ENCODE assay signal across 14 mouse cellular contexts in the genomic region with DNA sequence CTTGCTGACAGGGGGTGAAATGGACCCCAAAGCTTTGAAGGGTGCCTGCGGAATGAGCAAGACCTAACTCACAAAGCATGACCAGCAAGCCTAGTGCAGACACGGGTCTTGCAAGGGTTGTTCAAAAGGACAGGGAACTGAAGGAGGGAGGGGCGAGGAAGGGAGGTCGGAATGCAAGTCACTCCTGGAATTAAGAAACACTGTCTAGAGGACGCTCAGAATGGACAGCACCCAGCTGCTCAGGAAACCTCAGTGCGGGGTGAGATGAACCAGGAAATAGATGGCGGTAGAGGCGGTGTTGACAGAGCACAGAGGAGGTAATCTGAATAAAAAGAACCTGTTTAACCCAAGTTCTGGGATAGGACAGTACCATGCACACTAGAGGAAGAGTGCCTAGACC.
DNase-seq lines count a peak whose midpoint lies in the region; ATAC-seq lines count a peak whose summit lies in the region.
"Had no signal": no experiment of that assay in that cellular context is flagged by ENCODE, and none has a peak within 500 bp of the region (broad histone marks: within the 10 kb centered on the region; RNA-seq: fewer than 3 reads in every experiment).

No protein-coding gene starts in this region.

- 34% methylated on average over 8 of the region's 8 CpGs for WGBS in lung, embryonic 15.5 days
- WGBS in midbrain, embryonic 10.5 days = 74% methylated on average over 8 of the region's 8 CpGs

- peak overlapping the region; percentile 50 for H3K4me3 ChIP-seq in megakaryocyte, embryonic 14.5 days (replicated peaks)
- H3K4me3 ChIP-seq in lung, embryonic 15.5 days = no peak overlapping the region
- H3K4me3 ChIP-seq in midbrain, embryonic 10.5 days = no peak overlapping the region

- intact Hi-C loops in left cerebral cortex, postnatal 10 days (cut with DNase I) = loop anchor here (5.0 to 10.0 kb wide), 2 partner anchors 1329 to 1587 kb away; no protein-coding TSS in a partner anchor

- no peak overlapping the region for H3K4me2 ChIP-seq in lung, embryonic 15.5 days

- H3K9ac ChIP-seq in lung, embryonic 15.5 days = no peak overlapping the region

- no peaks in the 10 kb centered on the region for H3K27me3 ChIP-seq in megakaryocyte, embryonic 14.5 days (replicated peaks)
- no peaks in the 10 kb centered on the region for H3K27me3 ChIP-seq in lung, embryonic 15.5 days
- peaks cover 11% of the 10 kb centered on the region for H3K27me3 ChIP-seq in midbrain, embryonic 10.5 days (ENCODE audit: low read depth, poor library complexity, severe bottlenecking)
- H3K27me3 ChIP-seq: CH12.LX had no signal

- DNase-seq in embryo, embryonic 10 days (ENCODE audit: low spot score) = peak; percentile 13
- DNase-seq in embryo, embryonic 9.5 days (ENCODE audit: extremely low spot score) = no peak
- no peak for DNase-seq in midbrain, embryonic 10.5 days (ENCODE audit: low spot score)
- no peak for DNase-seq in urinary bladder, postnatal 10 days (ENCODE audit: low spot score)
- no peak for DNase-seq in left cerebral cortex, postnatal 10 days (ENCODE audit: extremely low spot score in 1 of 2, low spot score in 2 of 2)
- DNase-seq: cerebellum, adult 11-12 months; embryo, embryonic 11 days; gastrocnemius, postnatal 36 days; spleen, adult 18-20 months had no signal

- H3K9me3 ChIP-seq in megakaryocyte, embryonic 14.5 days = no peaks in the 10 kb centered on the region
- no peaks in the 10 kb centered on the region for H3K9me3 ChIP-seq in lung, embryonic 15.5 days
- no peaks in the 10 kb centered on the region for H3K9me3 ChIP-seq in midbrain, embryonic 10.5 days (replicated peaks)

- peaks cover 28% of the 10 kb centered on the region for H3K4me1 ChIP-seq in megakaryocyte, embryonic 14.5 days
- peaks cover 7% of the 10 kb centered on the region for H3K4me1 ChIP-seq in lung, embryonic 15.5 days
- H3K4me1 ChIP-seq in midbrain, embryonic 10.5 days = peaks cover 11% of the 10 kb centered on the region; the same call in 1 of the 2 replicates

- H3K36me3 ChIP-seq in megakaryocyte, embryonic 14.5 days (replicated peaks; ENCODE audit: low read length) = no peaks in the 10 kb centered on the region
- no peaks in the 10 kb centered on the region for H3K36me3 ChIP-seq in lung, embryonic 15.5 days
- no peaks in the 10 kb centered on the region for H3K36me3 ChIP-seq in midbrain, embryonic 10.5 days

- no peak for ATAC-seq in megakaryocyte, adult 5-6 weeks (ENCODE audit: poor library complexity, severe bottlenecking)
- ATAC-seq in lung, embryonic 15.5 days (ENCODE audit: borderline replicate concordance, extremely low read depth, low FRiP score, low TSS enrichment) = peak; percentile 29; the same call in 1 of the 2 replicates
- ATAC-seq: hindbrain, embryonic 16.5 days had no signal

- H3K27ac ChIP-seq in lung, embryonic 15.5 days = no peak overlapping the region
- no peak overlapping the region for H3K27ac ChIP-seq in midbrain, embryonic 10.5 days (replicated peaks)
